Mouse (Mus musculus): ENCODE measurements around the gene Obsl1.

DNA sequence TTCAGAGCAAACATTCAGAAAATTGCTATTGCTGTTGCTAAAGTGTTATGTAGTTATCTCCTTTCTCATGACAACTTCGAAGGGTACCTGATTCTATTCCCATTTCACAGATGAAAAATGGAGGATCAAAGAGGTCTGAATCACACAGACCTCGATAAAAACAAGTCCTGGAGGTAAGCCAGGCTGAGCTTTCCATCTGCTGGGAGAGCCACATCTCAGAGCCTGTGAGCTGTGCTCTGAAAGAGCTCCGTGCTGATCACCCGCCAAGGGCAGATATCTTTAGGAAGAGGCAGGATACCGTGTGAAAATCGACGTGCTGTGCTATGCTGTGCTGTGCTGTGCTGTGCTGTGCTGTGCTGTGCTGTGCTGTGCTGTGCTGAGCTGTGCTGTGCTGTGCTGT is 46.0 kb downstream of the Obsl1 start:
- TF ChIP-seq POLR2A (IDR thresholded peaks at IDR 0.05; ENCODE audit: borderline replicate concordance, insufficient read depth, low read length) (no peak), CTCF (IDR thresholded peaks at IDR 0.05; ENCODE audit: borderline replicate concordance, insufficient read depth, low read depth, low read length) (no peak)
